Mouse (Mus musculus) limb, embryonic 10.5 days (tissue): ENCODE results near the gene Pitpnm2. TPM values are rescaled to one million over a fixed set of nuclear protein-coding genes. Genes with fewer than 3 reads are reported as not detected.
"Not testable (repeated sequence)": the region's sequence is repeated elsewhere in the genome, so short reads cannot be mapped to it uniquely, and the experiment has no call there.

ENCODE experiments used
- DNase-seq: peaks from one replicate; pipeline ENCODE4 v3.0.0-alpha.2; 2017; ENCODE audit warnings: low spot score
- H3K27ac ChIP-seq: fragments of 300-500 bp; sonication (generic); 2 replicates; pipeline ENCODE4 v1.5.1; 2016; ENCODE audit warnings: mild to moderate bottlenecking
- H3K27me3 ChIP-seq: fragments of 300-500 bp; sonication (generic); 2 replicates; pipeline ENCODE4 v1.6.1; 2016; ENCODE audit warnings: low read depth, mild to moderate bottlenecking; ENCODE audit not compliant: poor library complexity, severe bottlenecking
- H3K36me3 ChIP-seq: fragments of 300-500 bp; sonication (generic); 2 replicates; pipeline ENCODE4 v1.6.1; 2016; ENCODE audit warnings: mild to moderate bottlenecking, moderate library complexity
- H3K4me1 ChIP-seq: fragments of 300-500 bp; sonication (generic); 2 replicates; pipeline ENCODE4 v1.6.1; 2016
- H3K4me3 ChIP-seq: fragments of 300-500 bp; sonication (generic); 2 replicates; pipeline ENCODE4 v1.5.1; 2016; ENCODE audit warnings: mild to moderate bottlenecking, moderate library complexity
- H3K9me3 ChIP-seq: fragments of 300-500 bp; sonication (generic); replicated peaks from 2 replicates; pipeline ENCODE4 v1.6.1; 2016; ENCODE audit warnings: mild to moderate bottlenecking
- WGBS: fragments of 180-500 bp; shearing (Covaris S2); methylation state at CpG from one replicate; pipeline ENCODE4 v1.1.7; 2016; 5-methylcytosine and 5-hydroxymethylcytosine counted together
- polyA plus RNA-seq: library from polyadenylated mRNA; unstranded; fragments of >200 nt; fragmentation: Nextera tagmentation; extraction: Ambion mirVana; gene quantifications from 2 replicates; pipeline ENCODE4 v1.2.1, GENCODE M21; 2016

The Pitpnm2 gene
- polyA plus RNA-seq, result 2.0 and 2.4 TPM in 2 replicates

- H3K27me3 ChIP-seq, result no peaks in the 10 kb centered on the region
- H3K36me3 ChIP-seq, result peaks cover 43% of the 10 kb centered on the region
- H3K9me3 ChIP-seq, result no peaks in the 10 kb centered on the region
- WGBS, result 5% methylated on average over 90 of the region's 90 CpGs
- H3K27ac ChIP-seq, result peak within 1 kb of the TSS; percentile 91
- H3K4me1 ChIP-seq, result peaks cover 26% of the 10 kb centered on the region
- peak within 1 kb of the TSS; percentile 78 for H3K4me3 ChIP-seq
- peak; percentile 67 for DNase-seq
Measured at GRCm38 (mm10) chr5:124249614-124250591, at the start of gene Pitpnm2. Gene Pitpnm2, minus strand, starts transcription at chr5:124249760.

- not testable (repeated sequence) for H3K4me3 ChIP-seq, DNase-seq
- peaks cover 85% of the 10 kb centered on the region for H3K36me3 ChIP-seq
Measured at GRCm38 (mm10) chr5:124299307-124299706, 49.7 kb upstream of the Pitpnm2 start.

GRCm38 (mm10) chr5:124296475-124296874 lies 46.9 kb upstream of the Pitpnm2 start:
- 95% methylated on average over 4 of the region's 4 CpGs for whole genome bisulfite sequencing

More at GRCm38 (mm10) chr5:124299307-124299706, 49.7 kb upstream of the Pitpnm2 start:
- not testable (repeated sequence) for H3K4me1 ChIP-seq, H3K27me3 ChIP-seq, H3K27ac ChIP-seq, H3K9me3 ChIP-seq
- 64% methylated on average over 4 of the region's 4 CpGs for WGBS

GRCm38 (mm10) chr5:124293967-124294366 lies 44.4 kb upstream of the Pitpnm2 start:
- Histone ChIP-seq H3K9me3 (no peaks in the 10 kb centered on the region), H3K36me3 (peaks cover 96% of the 10 kb centered on the region)
- WGBS, result 92% methylated on average over 5 of the region's 5 CpGs

More at GRCm38 (mm10) chr5:124296475-124296874, 46.9 kb upstream of the Pitpnm2 start:
- Histone ChIP-seq H3K9me3 (no peaks in the 10 kb centered on the region), H3K27me3 (no peaks in the 10 kb centered on the region), H3K36me3 (peaks cover 90% of the 10 kb centered on the region), H3K27ac (no peak overlapping the region), H3K4me3 (no peak overlapping the region), H3K4me1 (no peaks in the 10 kb centered on the region)
- DNase-seq, result no peak

GRCm38 (mm10) chr5:124290216-124290615 lies 40.7 kb upstream of the Pitpnm2 start:
- peaks cover 96% of the 10 kb centered on the region for H3K36me3 ChIP-seq
- H3K9me3 ChIP-seq, result no peaks in the 10 kb centered on the region
- H3K4me1 ChIP-seq, result no peaks in the 10 kb centered on the region
- no peak overlapping the region for H3K4me3 ChIP-seq
- no peak for DNase-seq
- WGBS, result 94% methylated on average over 4 of the region's 4 CpGs
- H3K27me3 ChIP-seq, result no peaks in the 10 kb centered on the region
- H3K27ac ChIP-seq, result no peak overlapping the region

More at GRCm38 (mm10) chr5:124293967-124294366, 44.4 kb upstream of the Pitpnm2 start:
- H3K27ac ChIP-seq, result no peak overlapping the region
- H3K4me1 ChIP-seq, result no peaks in the 10 kb centered on the region
- no peak for DNase-seq
- H3K27me3 ChIP-seq, result no peaks in the 10 kb centered on the region
- no peak overlapping the region for H3K4me3 ChIP-seq

GRCm38 (mm10) chr5:124287616-124288247 lies 38.2 kb upstream of the Pitpnm2 start:
- no peak for DNase-seq
- no peaks in the 10 kb centered on the region for H3K4me1 ChIP-seq
- no peaks in the 10 kb centered on the region for H3K9me3 ChIP-seq
- peaks cover 93% of the 10 kb centered on the region for H3K36me3 ChIP-seq
- no peaks in the 10 kb centered on the region for H3K27me3 ChIP-seq
- no peak overlapping the region for H3K27ac ChIP-seq
- H3K4me3 ChIP-seq, result no peak overlapping the region
- 95% methylated on average over 6 of the region's 6 CpGs for WGBS

GRCm38 (mm10) chr5:124284330-124284729 lies 34.8 kb upstream of the Pitpnm2 start:
- no peaks in the 10 kb centered on the region for H3K4me1 ChIP-seq
- H3K36me3 ChIP-seq, result peaks cover 93% of the 10 kb centered on the region
- H3K27me3 ChIP-seq, result no peaks in the 10 kb centered on the region
- H3K27ac ChIP-seq, result no peak overlapping the region
- DNase-seq, result no peak
- H3K4me3 ChIP-seq, result no peak overlapping the region
- no peaks in the 10 kb centered on the region for H3K9me3 ChIP-seq
- WGBS, result 71% methylated on average over 3 of the region's 3 CpGs

GRCm38 (mm10) chr5:124282854-124283253 lies 33.3 kb upstream of the Pitpnm2 start:
- Histone ChIP-seq H3K27me3 (no peaks in the 10 kb centered on the region), H3K4me3 (no peak overlapping the region), H3K9me3 (no peaks in the 10 kb centered on the region), H3K36me3 (peaks cover 93% of the 10 kb centered on the region), H3K27ac (no peak overlapping the region), H3K4me1 (no peaks in the 10 kb centered on the region)
- DNase-seq, result no peak
- WGBS, result 90% methylated on average over 2 of the region's 2 CpGs

GRCm38 (mm10) chr5:124270226-124270625 lies 20.7 kb upstream of the Pitpnm2 start:
- DNase-seq, result no peak
- H3K9me3 ChIP-seq, result no peaks in the 10 kb centered on the region
- H3K4me3 ChIP-seq, result no peak overlapping the region
- no peak overlapping the region for H3K27ac ChIP-seq
- H3K36me3 ChIP-seq, result peaks cover 80% of the 10 kb centered on the region
- no peaks in the 10 kb centered on the region for H3K4me1 ChIP-seq
- WGBS, result 96% methylated on average over 5 of the region's 5 CpGs
- H3K27me3 ChIP-seq, result no peaks in the 10 kb centered on the region

- no peak overlapping the region for H3K27ac ChIP-seq
- H3K9me3 ChIP-seq, result no peaks in the 10 kb centered on the region
- 85% methylated on average over 11 of the region's 11 CpGs for WGBS
- H3K4me1 ChIP-seq, result no peaks in the 10 kb centered on the region
- no peaks in the 10 kb centered on the region for H3K27me3 ChIP-seq
- H3K4me3 ChIP-seq, result no peak overlapping the region
- no peak for DNase-seq
- H3K36me3 ChIP-seq, result peaks cover 80% of the 10 kb centered on the region
Measured at GRCm38 (mm10) chr5:124269661-124270060, 20.1 kb upstream of the Pitpnm2 start.

- no peak overlapping the region for H3K4me3 ChIP-seq
- H3K27me3 ChIP-seq, result no peaks in the 10 kb centered on the region
- H3K36me3 ChIP-seq, result peaks cover 89% of the 10 kb centered on the region
- DNase-seq, result no peak
- no peaks in the 10 kb centered on the region for H3K9me3 ChIP-seq
- H3K27ac ChIP-seq, result no peak overlapping the region
- WGBS, result 92% methylated on average over 6 of the region's 6 CpGs
- H3K4me1 ChIP-seq, result no peaks in the 10 kb centered on the region
Measured at GRCm38 (mm10) chr5:124267652-124268051, 18.1 kb upstream of the Pitpnm2 start.

- no peak for DNase-seq
- H3K27ac ChIP-seq, result no peak overlapping the region
- no peaks in the 10 kb centered on the region for H3K27me3 ChIP-seq
- H3K36me3 ChIP-seq, result peaks cover 93% of the 10 kb centered on the region
- H3K9me3 ChIP-seq, result no peaks in the 10 kb centered on the region
- no peak overlapping the region for H3K4me3 ChIP-seq
- H3K4me1 ChIP-seq, result no peaks in the 10 kb centered on the region
- 86% methylated on average over 6 of the region's 6 CpGs for WGBS
Measured at GRCm38 (mm10) chr5:124266821-124267220, 17.3 kb upstream of the Pitpnm2 start.

GRCm38 (mm10) chr5:124263246-124263645 lies 13.7 kb upstream of the Pitpnm2 start:
- 85% methylated on average over 4 of the region's 4 CpGs for WGBS
- H3K9me3 ChIP-seq, result no peaks in the 10 kb centered on the region
- no peak overlapping the region for H3K4me3 ChIP-seq
- no peaks in the 10 kb centered on the region for H3K4me1 ChIP-seq
- H3K27ac ChIP-seq, result no peak overlapping the region
- DNase-seq, result no peak
- peaks cover 94% of the 10 kb centered on the region for H3K36me3 ChIP-seq
- H3K27me3 ChIP-seq, result no peaks in the 10 kb centered on the region
